Mouse (Mus musculus) kidney, postnatal 0 days (tissue): ENCODE data around the gene Myl7. TPM values are rescaled to one million over a fixed set of nuclear protein-coding genes. Genes with fewer than 3 reads are reported as not detected.

Experiments
- ATAC-seq: fragments of 200-750 bp; cut with Nextera tagmentation; replicated peaks from 2 replicates; pipeline ENCODE4 v1.8.0; 2017; ENCODE audit warnings: low read depth, moderate number of reproducible peaks, moderate TSS enrichment, moderate library complexity; ENCODE audit not compliant: low FRiP score
- DNase-seq: peaks from one replicate; pipeline ENCODE4 v3.0.0-alpha.2; 2016; ENCODE audit warnings: low spot score
- H3K27ac ChIP-seq: fragments of 300-500 bp; sonication (generic); 2 replicates; pipeline ENCODE4 v1.5.1; 2014; ENCODE audit warnings: mild to moderate bottlenecking
- H3K27me3 ChIP-seq: fragments of 300-500 bp; sonication (generic); 2 replicates; pipeline ENCODE4 v1.6.1; 2014; ENCODE audit warnings: low read length, mixed read lengths; ENCODE audit not compliant: insufficient read depth
- H3K36me3 ChIP-seq: fragments of 300-500 bp; sonication (generic); 2 replicates; pipeline ENCODE4 v1.6.1; 2014; ENCODE audit warnings: low read length, mixed read lengths; ENCODE audit not compliant: insufficient read depth
- H3K4me1 ChIP-seq: fragments of 300-500 bp; sonication (generic); replicated peaks from 2 replicates; pipeline ENCODE4 v1.6.1; 2014; ENCODE audit warnings: antibody characterized with exemption, low read length, mixed read lengths; ENCODE audit not compliant: insufficient read depth
- H3K4me2 ChIP-seq: fragments of 300-500 bp; sonication (generic); 2 replicates; pipeline ENCODE4 v1.6.1; 2014; ENCODE audit warnings: mild to moderate bottlenecking, low read length, moderate library complexity, mixed read lengths
- H3K4me3 ChIP-seq: fragments of 300-500 bp; sonication (generic); replicated peaks from 2 replicates; pipeline ENCODE4 v1.5.1; 2014; ENCODE audit warnings: low read depth, low read length
- H3K9ac ChIP-seq: fragments of 300-500 bp; sonication (generic); 2 replicates; pipeline ENCODE4 v1.6.1; 2014; ENCODE audit warnings: low read depth, low read length
- H3K9me3 ChIP-seq: fragments of 300-500 bp; sonication (generic); replicated peaks from 2 replicates; pipeline ENCODE4 v1.6.1; 2016; ENCODE audit warnings: low read length, inconsistent platforms, mixed read lengths
- CTCF ChIP-seq: IDR thresholded peaks from 2 replicates; pipeline ENCODE4 v1.5.1; 2016; ENCODE audit warnings: antibody characterized with exemption, low read depth, mild to moderate bottlenecking, moderate library complexity
- WGBS: fragments of 180-500 bp; shearing (Covaris S2); extraction: QIAGEN DNeasy Blood & Tissue Kit; methylation state at CpG from one replicate; pipeline ENCODE4 v1.1.7; 2014; 5-methylcytosine and 5-hydroxymethylcytosine counted together
- polyA plus RNA-seq: library from polyadenylated mRNA; unstranded; fragments of >200 nt; fragmentation: Nextera tagmentation; extraction: Ambion mirVana; gene quantifications from 2 replicates; pipeline ENCODE4 v1.2.1, GENCODE M21; 2015

Gene Myl7
- polyA plus RNA-seq, 1 experiment from 2014 or later, result 1.6 TPM

DNA sequence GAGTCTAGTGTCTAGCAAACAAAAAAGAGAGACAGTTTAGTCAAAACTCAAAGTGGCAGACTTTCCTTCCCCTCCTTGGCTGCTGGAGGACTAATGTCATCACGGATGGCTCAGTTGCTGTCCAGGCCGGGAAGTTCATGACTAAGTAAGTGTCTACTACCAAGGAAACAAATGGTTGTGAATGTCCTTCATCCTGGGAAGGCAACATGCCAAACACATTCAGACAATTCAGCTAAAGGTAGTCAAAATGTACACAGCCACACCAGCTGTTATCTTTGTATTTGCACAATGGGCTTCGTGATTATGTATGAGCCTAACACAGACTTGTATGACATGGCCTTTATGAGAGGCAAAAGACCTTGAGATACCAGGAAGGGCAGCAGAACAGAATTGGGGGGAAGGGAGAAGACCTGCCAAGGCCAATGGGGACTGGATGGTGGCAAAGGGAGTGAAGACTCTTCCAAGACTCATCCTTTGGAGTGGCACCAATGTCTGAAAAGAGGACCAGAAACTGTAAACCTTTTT, 28.2 kb upstream of the Myl7 start:
- Histone ChIP-seq H3K4me3 (no peak overlapping the region), H3K9me3 (no peaks in the 10 kb centered on the region), H3K36me3 (no peaks in the 10 kb centered on the region), H3K9ac (no peak overlapping the region), H3K4me1 (no peaks in the 10 kb centered on the region), H3K4me2 (no peak overlapping the region), H3K27ac (no peak overlapping the region), H3K27me3 (no peaks in the 10 kb centered on the region)
- no peak for DNase-seq
- ATAC-seq, result no peak
- no peak for TF ChIP-seq CTCF
- WGBS, result 89% methylated on average over 3 of the region's 3 CpGs

- no peaks in the 10 kb centered on the region; the same call in 1 of the 2 replicates for H3K4me1 ChIP-seq
Observed at GRCm38 (mm10) chr11:5924699-5925098, 26.1 kb upstream of the Myl7 start.

DNA sequence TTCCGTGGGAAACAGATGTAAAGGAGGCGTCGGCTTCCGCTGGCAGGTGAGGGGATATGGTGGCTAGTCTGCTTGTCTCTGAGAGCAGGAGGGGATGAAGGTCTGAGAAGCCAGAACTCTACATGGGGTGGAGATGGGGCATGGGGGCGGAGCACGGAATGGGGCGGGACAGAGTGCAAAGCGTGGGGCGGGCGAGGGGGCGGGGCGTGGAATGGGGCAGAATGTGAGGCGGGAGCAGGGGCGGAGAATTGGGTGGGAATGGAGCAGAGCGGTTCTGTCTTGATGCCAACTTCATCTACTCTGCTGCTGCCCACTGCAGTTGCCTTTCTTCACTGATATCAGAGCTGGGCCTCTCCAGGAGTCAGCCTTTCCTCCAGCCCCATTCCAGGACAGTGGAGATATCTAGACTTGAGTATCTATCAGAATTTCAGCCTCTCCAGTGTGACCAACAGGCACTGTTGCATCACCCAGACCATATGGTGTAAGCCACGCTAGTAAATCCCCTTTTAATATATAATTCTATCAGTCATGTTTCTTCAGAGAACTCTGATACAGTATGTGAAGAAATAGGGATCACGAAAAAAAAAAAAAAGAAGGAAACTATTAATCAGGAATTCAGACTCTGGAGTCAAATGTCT, 21.9 kb upstream of the Myl7 start:
- TF ChIP-seq CTCF, result no peak
- no peaks in the 10 kb centered on the region for H3K9me3 ChIP-seq
- H3K36me3 ChIP-seq, result no peaks in the 10 kb centered on the region
- ATAC-seq (peak; percentile 46; the same call in 1 of the 2 replicates), DNase-seq (no peak)
- H3K9ac ChIP-seq, result no peak overlapping the region
- 0 out of 2 replicates have a peak overlapping the region, but pooled peaks have one; percentile 8 for H3K4me2 ChIP-seq
- no peak overlapping the region for H3K4me3 ChIP-seq
- 25% methylated on average over 17 of the region's 17 CpGs for WGBS
- H3K4me1 ChIP-seq, result no peaks in the 10 kb centered on the region; the same call in 1 of the 2 replicates
- no peak overlapping the region for H3K27ac ChIP-seq
- no peaks in the 10 kb centered on the region for H3K27me3 ChIP-seq

More at GRCm38 (mm10) chr11:5924699-5925098, 26.1 kb upstream of the Myl7 start:
- ATAC-seq (no peak), DNase-seq (no peak)
- Histone ChIP-seq H3K4me3 (no peak overlapping the region), H3K27ac (no peak overlapping the region), H3K9ac (no peak overlapping the region), H3K36me3 (no peaks in the 10 kb centered on the region), H3K4me2 (no peak overlapping the region), H3K27me3 (no peaks in the 10 kb centered on the region), H3K9me3 (no peaks in the 10 kb centered on the region)
- 56% methylated on average over 8 of the region's 8 CpGs for WGBS
- TF ChIP-seq CTCF, result no peak

- WGBS, result 90% methylated on average over 4 of the region's 4 CpGs
- H3K9ac ChIP-seq, result no peak overlapping the region
Observed at GRCm38 (mm10) chr11:5919606-5920005, 21.0 kb upstream of the Myl7 start.

GRCm38 (mm10) chr11:5918111-5918510, 19.5 kb upstream of the Myl7 start:
- H3K4me3 ChIP-seq, result no peak overlapping the region
- H3K4me1 ChIP-seq, result no peaks in the 10 kb centered on the region; the same call in 1 of the 2 replicates
- H3K9ac ChIP-seq, result no peak overlapping the region
- ATAC-seq, result no peak
- H3K27me3 ChIP-seq, result no peaks in the 10 kb centered on the region
- H3K36me3 ChIP-seq, result no peaks in the 10 kb centered on the region
- H3K27ac ChIP-seq, result no peak overlapping the region
- TF ChIP-seq CTCF, result no peak
- DNase-seq, result no peak
- 79% methylated on average over 2 of the region's 2 CpGs for WGBS
- H3K9me3 ChIP-seq, result no peaks in the 10 kb centered on the region
- no peak overlapping the region for H3K4me2 ChIP-seq

More at GRCm38 (mm10) chr11:5919606-5920005, 21.0 kb upstream of the Myl7 start:
- no peak for TF ChIP-seq CTCF
- Histone ChIP-seq H3K9me3 (no peaks in the 10 kb centered on the region), H3K4me1 (no peaks in the 10 kb centered on the region; the same call in 1 of the 2 replicates), H3K4me3 (no peak overlapping the region), H3K4me2 (no peak overlapping the region), H3K27me3 (no peaks in the 10 kb centered on the region), H3K36me3 (no peaks in the 10 kb centered on the region), H3K27ac (no peak overlapping the region)
- ATAC-seq, result no peak
- no peak for DNase-seq

DNA sequence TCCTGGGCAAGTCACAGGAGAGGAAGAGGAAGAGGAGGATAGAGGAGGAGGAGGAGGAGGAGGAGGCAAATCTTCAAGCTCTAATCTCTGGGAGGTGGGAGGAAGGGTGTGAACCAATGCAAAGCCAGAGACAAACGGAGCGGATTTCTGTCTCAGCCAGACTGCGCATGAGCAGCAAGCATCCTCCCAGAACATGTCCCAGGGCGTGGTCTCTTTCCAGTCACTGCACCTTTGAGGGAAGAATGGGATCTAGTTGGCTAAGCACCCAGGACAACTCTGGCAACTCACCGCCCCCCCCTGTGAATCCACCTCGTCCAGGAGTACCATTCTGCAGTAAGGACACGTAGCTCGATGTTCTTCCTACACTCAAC, 17.6 kb upstream of the Myl7 start:
- Histone ChIP-seq H3K4me1 (no peaks in the 10 kb centered on the region; the same call in 1 of the 2 replicates), H3K36me3 (no peaks in the 10 kb centered on the region), H3K4me3 (no peak overlapping the region), H3K9me3 (no peaks in the 10 kb centered on the region), H3K4me2 (no peak overlapping the region), H3K27me3 (no peaks in the 10 kb centered on the region), H3K9ac (no peak overlapping the region), H3K27ac (no peak overlapping the region)
- WGBS, result 60% methylated on average over 8 of the region's 8 CpGs
- no peak for ATAC-seq
- no peak for DNase-seq
- no peak for TF ChIP-seq CTCF
